Mouse (Mus musculus): ENCODE measurements around the gene Lnx2.

DNA sequence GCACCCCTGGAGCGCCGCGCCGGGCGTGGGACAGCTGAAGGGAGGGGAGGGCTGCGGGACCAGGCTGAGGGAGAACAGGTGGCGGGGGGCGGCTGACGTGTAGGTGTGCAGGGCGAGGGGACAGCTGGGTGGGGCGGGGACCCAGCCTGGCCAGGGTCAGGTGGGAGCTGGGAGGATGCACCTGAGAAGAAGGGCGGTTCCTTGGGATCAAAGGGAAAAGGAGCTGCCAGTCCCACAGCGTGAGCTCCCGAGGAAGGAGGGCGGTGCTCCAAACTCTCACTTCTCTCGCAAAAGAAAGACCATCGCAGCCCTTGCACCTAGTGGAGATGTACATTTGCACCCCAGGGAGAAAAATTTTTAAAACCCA, 396 bp upstream of the Lnx2 start, which contains the start of gene Polr1d:
- TF ChIP-seq CTCF (conservative IDR thresholded peaks at IDR 0.05 in 1 of 2, IDR thresholded peaks at IDR 0.05 in 1 of 2; ENCODE audit: low read depth in 2 of 2, low read length in 2 of 2) (no peak), TCF12 (IDR thresholded peaks at IDR 0.05; ENCODE audit: low read depth, low read length) (no peak), ETS1 (conservative IDR thresholded peaks at IDR 0.05; ENCODE audit: low read depth, low read length) (no peak), POLR2A (IDR thresholded peaks at IDR 0.05; ENCODE audit: low read depth, low read length) (no peak), ZC3H11A (IDR thresholded peaks at IDR 0.05; ENCODE audit: low read depth, low read length) (no peak), POLR2AphosphoS2 (IDR thresholded peaks at IDR 0.05; ENCODE audit: low read depth, low read length) (no peak), CHD2 (IDR thresholded peaks at IDR 0.05; ENCODE audit: low read length) (no peak)
